Mouse (Mus musculus) cerebellum, adult 8-10 months (tissue): ENCODE results near the gene Vtcn1.
A peak's percentile ranks its signal among the peaks of the same experiment; 100 is the strongest.

Experiments
- DNase-seq: peaks from one replicate; pipeline ENCODE4 v3.0.0; 2022

The Vtcn1 gene

GRCm38 (mm10) chr3:100922506-100923375, 97.5 kb downstream of the Vtcn1 start:
- DNase-seq = peak; percentile 25

- DNase-seq = no peak
Observed at GRCm38 (mm10) chr3:100924065-100924732, 98.9 kb downstream of the Vtcn1 start.

GRCm38 (mm10) chr3:100925176-100925575, 99.9 kb downstream of the Vtcn1 start:
- no peak for DNase-seq

- DNase-seq = no peak
Observed at GRCm38 (mm10) chr3:100931332-100932076, 106.2 kb downstream of the Vtcn1 start.

- DNase-seq = no peak
Observed at GRCm38 (mm10) chr3:100932077-100932944, 107.1 kb downstream of the Vtcn1 start.

- no peak for DNase-seq
Observed at GRCm38 (mm10) chr3:100935521-100935920, 110.3 kb downstream of the Vtcn1 start.

GRCm38 (mm10) chr3:100936201-100936600, 110.9 kb downstream of the Vtcn1 start:
- no peak for DNase-seq

GRCm38 (mm10) chr3:100938211-100938610, 113.0 kb downstream of the Vtcn1 start:
- DNase-seq = no peak

- DNase-seq = no peak
Observed at GRCm38 (mm10) chr3:100940496-100941037, 115.3 kb downstream of the Vtcn1 start.
